Mouse (Mus musculus) right cerebral cortex, postnatal 25 days (tissue): Measurements from ENCODE around the gene Rdh14.
A peak's percentile ranks its signal among the peaks of the same experiment; 100 is the strongest.

Source experiments
- DNase-seq: peaks from one replicate; pipeline ENCODE4 v3.0.0; 2022

Gene Rdh14

GRCm38 (mm10) chr12:10390671-10391441 is at the start of gene Rdh14:
Gene Rdh14 (plus strand): TSS chr12:10390772.
- DNase-seq: peak; percentile 93

GRCm38 (mm10) chr12:10350706-10351105 is 39.9 kb upstream of the Rdh14 start:
- DNase-seq: no peak

DNA sequence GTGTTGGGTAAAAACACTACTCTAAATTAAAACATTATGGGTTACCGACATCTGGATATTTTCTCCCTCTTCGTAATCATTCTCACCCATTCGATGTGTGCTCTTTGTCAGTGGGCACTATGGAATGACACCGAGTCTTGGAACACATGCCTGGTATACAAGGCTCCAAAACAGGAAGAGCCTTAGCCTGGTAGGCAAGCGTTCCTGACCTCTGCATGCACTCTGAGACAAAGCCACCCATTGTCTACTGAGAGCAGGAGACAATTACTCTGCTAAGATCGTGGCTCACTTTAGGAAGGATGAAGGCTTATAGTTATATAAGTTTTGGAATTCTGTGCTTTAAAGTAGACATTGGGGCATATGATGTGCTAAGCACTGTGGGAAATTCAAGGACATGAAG is 32.8 kb upstream of the Rdh14 start:
- DNase-seq: no peak

DNA sequence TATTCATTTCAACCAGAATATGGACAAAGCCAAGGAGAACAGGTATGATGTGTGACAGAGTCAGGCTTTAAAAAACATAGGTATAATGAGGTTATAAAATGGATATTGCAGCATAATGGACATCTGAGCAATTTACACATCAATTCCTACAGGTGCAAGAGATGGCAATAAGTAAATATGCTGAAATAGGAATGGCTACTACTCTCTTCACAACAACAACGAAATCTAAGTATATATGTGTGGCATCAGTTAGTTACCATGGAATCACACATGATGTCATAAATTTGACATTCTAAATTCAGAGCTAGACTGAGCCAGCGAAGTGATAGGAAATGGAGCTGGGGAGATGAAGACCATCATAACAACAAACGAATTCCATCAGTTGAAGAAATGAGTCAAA is 20.9 kb upstream of the Rdh14 start, which contains the start of gene Nt5c1b:
TSS of gene Nt5c1b (plus strand) at position 301 of the 400 bp plus-strand sequence.
- DNase-seq: no peak

DNA sequence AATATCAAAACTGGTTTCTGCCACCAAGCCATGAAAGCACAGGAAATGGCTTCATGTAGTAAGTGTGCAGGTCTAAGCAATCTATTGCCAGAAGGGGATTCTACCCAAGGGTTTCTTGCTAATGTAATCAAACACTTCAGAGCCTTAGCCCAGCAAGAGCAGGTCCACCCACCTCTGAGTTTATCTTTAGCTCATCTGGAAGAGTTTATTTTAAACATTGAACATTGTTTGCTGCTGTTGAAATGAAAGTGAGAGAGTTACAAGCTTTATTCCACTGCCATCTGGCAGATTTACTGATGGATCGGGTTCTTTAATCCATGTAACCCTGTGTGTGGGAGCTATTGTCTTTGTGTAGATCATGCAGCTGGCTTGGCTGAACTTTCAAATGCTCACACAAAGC is 10.2 kb downstream of the Rdh14 start:
- DNase-seq: peak; percentile 9

GRCm38 (mm10) chr12:10402421-10403115 is 12.0 kb downstream of the Rdh14 start:
- DNase-seq: no peak

- no peak for DNase-seq
These were observed 20.1 kb downstream of the Rdh14 start for GRCm38 (mm10) chr12:10410511-10411179.

DNA sequence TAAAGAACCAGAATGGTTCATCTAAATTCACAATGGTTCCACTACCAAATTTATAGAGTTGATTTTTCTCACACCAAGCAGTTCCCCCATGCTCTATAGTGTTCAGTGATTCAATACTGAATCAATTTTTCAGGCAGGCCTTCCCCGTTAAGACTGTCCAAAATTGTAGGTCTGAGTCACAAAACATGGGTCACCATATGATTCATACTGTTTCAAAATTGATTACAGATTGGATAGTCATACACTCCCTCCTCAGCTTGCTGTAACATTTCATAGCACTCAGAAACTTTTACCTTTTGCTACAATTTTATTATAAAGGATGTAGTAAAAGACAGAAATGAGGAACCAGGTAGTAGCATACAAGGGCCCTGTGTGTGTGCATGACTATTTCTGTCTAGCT is 20.9 kb downstream of the Rdh14 start:
- no peak for DNase-seq

DNA sequence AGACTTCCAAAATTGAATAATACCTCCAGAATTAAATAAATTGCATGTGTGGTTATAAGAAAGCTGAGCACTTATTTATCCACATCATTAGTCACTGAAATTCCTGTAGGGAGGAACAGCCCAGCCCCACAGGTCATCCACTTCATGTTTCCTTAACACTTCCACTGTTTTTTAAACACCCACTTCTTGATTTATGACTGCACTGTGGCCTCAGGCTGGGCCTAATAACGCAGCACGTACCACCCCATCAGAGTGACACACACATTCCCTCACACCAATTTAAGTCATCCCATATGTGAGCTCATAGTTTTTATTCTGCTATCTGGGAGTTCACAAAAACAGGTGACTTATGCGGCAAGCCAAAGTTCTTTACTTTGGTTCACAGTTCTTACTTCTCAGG is 31.8 kb downstream of the Rdh14 start:
- DNase-seq: no peak

- DNase-seq: no peak
These were observed 35.7 kb downstream of the Rdh14 start for GRCm38 (mm10) chr12:10425982-10426863.

- no peak for DNase-seq
These were observed 40.4 kb downstream of the Rdh14 start for GRCm38 (mm10) chr12:10430999-10431398.

DNA sequence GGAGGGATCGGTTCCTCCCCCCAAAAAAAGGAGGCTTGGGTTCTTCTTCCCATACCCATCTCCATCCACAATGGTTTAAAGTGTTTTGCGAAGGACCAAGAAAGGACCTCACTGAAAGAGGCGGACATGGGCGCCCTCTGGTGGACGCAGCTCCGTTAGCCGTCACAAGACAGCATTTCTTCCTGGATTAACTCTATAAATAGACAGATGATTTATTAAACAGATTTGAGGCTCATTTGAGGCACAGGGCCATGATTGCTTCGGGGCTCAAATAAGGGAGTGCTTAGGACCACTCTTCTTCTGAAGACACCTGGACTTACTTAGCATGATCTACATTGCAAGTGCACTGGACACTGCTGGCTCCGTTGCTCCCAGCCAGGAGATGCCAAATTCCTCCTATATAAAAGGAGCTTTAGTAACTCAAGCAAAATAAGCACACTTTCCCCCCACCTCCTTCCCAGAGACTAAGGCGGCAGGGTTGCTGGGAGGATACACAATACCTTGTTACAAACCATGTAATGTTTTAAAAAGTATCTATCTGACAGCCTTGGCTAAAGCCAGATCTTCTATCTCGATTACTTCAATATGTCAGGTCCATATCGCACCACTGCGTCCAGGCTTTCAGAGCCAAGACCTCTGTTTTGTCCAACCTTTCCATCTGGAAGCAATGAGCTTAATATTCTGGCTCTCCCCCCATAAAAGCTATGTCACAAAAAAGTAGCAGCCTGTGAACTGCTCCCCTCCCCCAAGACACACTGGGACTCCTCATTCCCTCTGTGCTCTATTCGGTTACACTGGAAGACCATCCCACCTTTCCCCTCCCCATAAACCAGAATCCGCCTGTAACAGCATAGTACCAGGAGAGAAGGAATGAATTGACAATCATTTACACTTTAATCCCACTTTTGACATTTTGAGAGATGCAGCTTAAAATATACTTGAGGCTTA is 47.8 kb downstream of the Rdh14 start:
- peak; percentile 69 for DNase-seq

DNA sequence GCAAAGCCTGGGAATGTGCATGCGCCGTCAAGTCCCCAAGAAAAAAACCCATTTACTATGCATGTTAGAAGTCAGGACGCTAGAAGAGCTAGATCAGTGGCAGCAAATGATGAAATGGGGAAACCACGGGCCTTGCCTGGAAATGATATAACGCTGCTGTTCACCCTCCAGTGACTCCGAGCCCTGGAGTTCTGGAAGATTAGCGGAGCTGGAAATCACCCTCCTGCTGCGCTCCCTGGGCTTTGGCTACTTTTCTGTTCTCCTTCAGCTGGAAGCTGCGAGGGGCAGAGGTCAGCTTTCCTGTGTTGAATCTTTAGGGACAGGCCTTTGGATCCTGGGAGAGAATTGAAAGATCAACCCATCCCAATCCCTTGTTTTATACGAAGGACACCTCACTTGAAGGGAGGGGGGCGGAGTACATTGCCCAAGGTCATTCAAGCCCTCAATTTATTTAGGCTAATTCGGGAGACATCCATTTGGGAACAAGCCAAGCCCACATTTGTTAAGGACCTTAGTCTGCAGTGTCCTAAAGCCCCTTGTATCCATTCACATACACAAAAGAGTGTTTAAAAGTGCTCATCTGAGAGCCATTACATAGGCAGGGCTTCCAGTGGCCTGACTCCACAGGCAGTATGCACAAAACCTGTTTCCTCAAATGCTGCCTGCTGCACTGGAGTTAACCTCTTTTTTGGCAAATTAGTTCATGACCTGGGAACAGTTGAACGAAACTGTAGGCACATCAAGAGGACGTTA is 49.1 kb downstream of the Rdh14 start:
- no peak for DNase-seq
